Mouse (Mus musculus) bone marrow, adult 2 months (tissue): ENCODE data around the gene Acpp.

ENCODE experiments used
- CTCF ChIP-seq: fragments of 200-500 bp; IDR thresholded peaks from 2 replicates; pipeline ENCODE4 v1.5.1; 2011; ENCODE audit warnings: low read length, control low read depth; ENCODE audit not compliant: control insufficient read depth, insufficient read depth
- POLR2A ChIP-seq: fragments of 200-500 bp; IDR thresholded peaks from 2 replicates; pipeline ENCODE4 v1.6.1; 2011; ENCODE audit warnings: low read depth, mild to moderate bottlenecking, control low read depth, low read length, borderline replicate concordance; ENCODE audit not compliant: control insufficient read depth

- TF ChIP-seq POLR2A (no peak), CTCF (no peak)
Observed at GRCm38 (mm10) chr9:104260306-104260705, 77.2 kb downstream of the Acpp start.
